Mouse (Mus musculus) myocyte (in vitro differentiated cells): Measurements from ENCODE around the gene Prkn. TPM values are rescaled to one million over a fixed set of nuclear protein-coding genes. Genes with fewer than 3 reads are reported as not detected.

Experiments
- H3K27me3 ChIP-seq: one replicate; pipeline ENCODE4 v1.6.1; 2011; ENCODE audit not compliant: control insufficient read depth, insufficient read depth, insufficient read length
- H3K36me3 ChIP-seq: one replicate; pipeline ENCODE4 v1.6.1; 2011; ENCODE audit not compliant: control insufficient read depth, insufficient read depth
- H3K4me2 ChIP-seq: one replicate; pipeline ENCODE4 v1.6.1; 2011; ENCODE audit warnings: low read depth, control low read depth
- H3K4me3 ChIP-seq: one replicate; pipeline ENCODE4 v1.5.1; 2011; ENCODE audit warnings: mild to moderate bottlenecking, control low read depth, moderate library complexity
- H3K79me2 ChIP-seq: one replicate; pipeline ENCODE4 v1.6.1; 2011; ENCODE audit not compliant: control insufficient read depth, insufficient read depth
- H3ac ChIP-seq: one replicate; pipeline ENCODE4 v1.6.1; 2011; ENCODE audit not compliant: control insufficient read depth, insufficient read length
- CEBPB ChIP-seq: IDR thresholded peaks from 2 replicates; pipeline ENCODE4 v1.6.1; 2011; ENCODE audit warnings: mild to moderate bottlenecking, moderate library complexity; ENCODE audit not compliant: poor library complexity, insufficient read depth, severe bottlenecking
- E2F4 ChIP-seq: IDR thresholded peaks from one replicate; pipeline ENCODE4 v1.6.1; 2011; ENCODE audit warnings: mild to moderate bottlenecking, control low read depth, moderate library complexity; ENCODE audit not compliant: insufficient read depth
- MAX ChIP-seq: IDR thresholded peaks from one replicate; pipeline ENCODE4 v1.6.1; 2011; ENCODE audit warnings: low read depth, mild to moderate bottlenecking, control low read depth
- MYOD1 ChIP-seq, 3 experiments: IDR thresholded peaks; one replicate each; pipeline ENCODE4 v1.6.1; 2011; ENCODE audit warnings: control low read depth in 2 of 3, low read depth in 2 of 3, mild to moderate bottlenecking in 2 of 3, moderate library complexity in 1 of 3; ENCODE audit not compliant: insufficient read length in 2 of 3, control insufficient read depth in 1 of 3
- MYOG ChIP-seq, 3 experiments: IDR thresholded peaks; one replicate each; pipeline ENCODE4 v1.6.1; 2011; ENCODE audit warnings: control low read depth in 2 of 3, low read depth in 2 of 3, mild to moderate bottlenecking in 2 of 3; ENCODE audit not compliant: insufficient read length in 2 of 3, control insufficient read depth in 1 of 3, insufficient read depth in 1 of 3
- POLR2A ChIP-seq: IDR thresholded peaks from one replicate; pipeline ENCODE4 v1.6.1; 2011; ENCODE audit warnings: low read depth, mild to moderate bottlenecking, control low read depth, moderate library complexity; ENCODE audit not compliant: insufficient read length
- POLR2AphosphoS2 ChIP-seq: IDR thresholded peaks from one replicate; pipeline ENCODE4 v1.6.1; 2011; ENCODE audit warnings: low read depth, control low read depth; ENCODE audit not compliant: insufficient read length
- REST ChIP-seq: IDR thresholded peaks from one replicate; pipeline ENCODE4 v1.6.1; 2011; ENCODE audit warnings: mild to moderate bottlenecking, control low read depth, moderate library complexity; ENCODE audit not compliant: insufficient read depth, insufficient read length
- SRF ChIP-seq: IDR thresholded peaks from one replicate; pipeline ENCODE4 v1.6.1; 2011; ENCODE audit warnings: low read depth; ENCODE audit not compliant: control insufficient read depth, insufficient read length
- TCF12 ChIP-seq: IDR thresholded peaks from one replicate; pipeline ENCODE4 v1.6.1; 2011; ENCODE audit warnings: mild to moderate bottlenecking, control low read depth; ENCODE audit not compliant: poor library complexity, insufficient read depth, severe bottlenecking
- TCF3 ChIP-seq: IDR thresholded peaks from one replicate; pipeline ENCODE4 v1.6.1; 2011; ENCODE audit warnings: low read depth, control low read depth; ENCODE audit not compliant: insufficient read length
- USF1 ChIP-seq: IDR thresholded peaks from one replicate; pipeline ENCODE4 v1.6.1; 2011; ENCODE audit warnings: low read depth, mild to moderate bottlenecking, control low read depth, moderate library complexity
- polyA plus RNA-seq: library from polyadenylated mRNA; unstranded; fragments of >200 nt; fragmentation: generic; extraction: Trizol; gene quantifications from one replicate; pipeline ENCODE4 v1.2.1, GENCODE M21; 2012; ENCODE audit warnings: missing spikeins

Prkn gene
- polyA plus RNA-seq, 1 experiment, result 0.26 TPM

DNA sequence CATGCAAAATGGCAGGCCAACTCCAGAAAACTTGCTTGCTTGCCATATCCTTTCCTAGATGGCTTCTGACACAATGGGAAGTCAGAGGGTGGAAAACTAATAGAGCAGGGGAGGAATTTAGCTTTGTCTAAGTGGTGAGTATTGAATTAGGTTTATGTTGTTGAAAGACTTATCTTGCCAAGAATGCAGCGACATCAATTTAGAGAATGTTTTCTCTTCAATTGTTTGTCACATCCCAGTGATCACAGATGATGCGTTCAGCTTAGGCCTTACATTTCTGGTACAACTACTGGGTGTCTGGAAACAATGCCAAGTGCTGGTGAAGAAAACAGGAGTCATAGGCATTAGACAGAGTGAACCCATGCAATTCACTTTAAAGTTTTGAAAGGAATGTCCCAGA, 628.4 kb downstream of the Prkn start:
- no peaks in the 10 kb centered on the region for H3K36me3 ChIP-seq
- H3K4me2 ChIP-seq, result no peak overlapping the region
- H3K4me3 ChIP-seq, result no peak overlapping the region
- no peaks in the 10 kb centered on the region for H3K79me2 ChIP-seq
- H3ac ChIP-seq, result no peak overlapping the region
- no peaks in the 10 kb centered on the region for H3K27me3 ChIP-seq
- TF ChIP-seq REST (no peak), SRF (no peak), TCF3 (no peak), MYOD1 (IDR thresholded peaks at IDR 0.05; ENCODE audit: control insufficient read depth in 1 of 3, insufficient read length in 2 of 3, low read depth in 2 of 3) (no peak), POLR2A (no peak), TCF12 (no peak), E2F4 (no peak), POLR2AphosphoS2 (no peak), MAX (no peak), MYOG (IDR thresholded peaks at IDR 0.05; ENCODE audit: control insufficient read depth in 1 of 3, insufficient read depth in 1 of 3, insufficient read length in 2 of 3, low read depth in 2 of 3) (no peak), CEBPB (no peak), USF1 (no peak)

DNA sequence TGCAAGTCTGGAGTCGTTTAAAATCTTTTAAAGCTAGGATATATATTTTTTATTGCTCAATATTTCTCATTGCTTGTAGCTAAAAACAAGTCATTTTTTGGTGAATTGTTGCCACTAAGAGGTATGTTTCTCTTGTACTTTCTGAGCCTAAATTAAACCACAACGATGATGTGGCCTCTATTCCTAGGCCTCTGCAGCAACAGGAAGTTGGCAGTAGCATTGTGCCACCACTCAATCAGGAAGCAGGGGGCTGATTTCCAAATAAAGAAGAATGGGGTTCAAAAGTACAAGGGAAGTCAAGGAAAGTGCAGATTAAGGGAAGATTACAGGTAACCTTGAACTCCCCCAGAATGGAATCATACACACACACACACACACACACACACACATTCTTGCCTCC, 642.8 kb downstream of the Prkn start:
- Histone ChIP-seq H3K4me3 (no peak overlapping the region), H3K36me3 (no peaks in the 10 kb centered on the region), H3K4me2 (no peak overlapping the region), H3K79me2 (no peaks in the 10 kb centered on the region), H3ac (no peak overlapping the region), H3K27me3 (no peaks in the 10 kb centered on the region)
- TF ChIP-seq CEBPB, result no peak
- no peak for TF ChIP-seq MYOG (IDR thresholded peaks at IDR 0.05; ENCODE audit: control insufficient read depth in 1 of 3, insufficient read depth in 1 of 3, insufficient read length in 2 of 3, low read depth in 2 of 3)
- no peak for TF ChIP-seq E2F4
- no peak for TF ChIP-seq TCF12
- TF ChIP-seq MYOD1 (IDR thresholded peaks at IDR 0.05; ENCODE audit: control insufficient read depth in 1 of 3, insufficient read length in 2 of 3, low read depth in 2 of 3), result no peak
- no peak for TF ChIP-seq POLR2AphosphoS2
- TF ChIP-seq TCF3, result no peak
- TF ChIP-seq POLR2A, result no peak
- TF ChIP-seq REST, result no peak
- TF ChIP-seq USF1, result no peak
- no peak for TF ChIP-seq MAX
- no peak for TF ChIP-seq SRF

DNA sequence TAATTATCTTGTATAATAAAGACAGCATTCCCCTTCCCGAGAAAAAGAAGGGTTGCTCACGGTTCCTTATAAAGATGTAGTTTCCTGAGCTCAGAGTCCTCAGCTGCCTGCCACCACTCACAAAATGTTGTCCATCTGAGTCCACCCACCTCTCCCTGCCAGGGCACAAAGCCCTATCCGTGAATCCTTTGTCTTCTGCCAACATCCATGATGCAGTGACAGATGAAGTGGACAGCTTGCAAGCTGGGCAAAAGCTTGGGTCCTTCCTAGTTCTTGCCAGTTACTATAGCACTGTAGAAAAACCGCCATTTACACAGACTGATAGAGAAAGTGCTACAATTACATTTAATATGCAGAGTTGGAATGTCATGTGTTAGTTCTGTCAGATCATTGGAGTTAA, 649.9 kb downstream of the Prkn start:
- Histone ChIP-seq H3K4me2 (no peak overlapping the region), H3K79me2 (no peaks in the 10 kb centered on the region), H3K27me3 (no peaks in the 10 kb centered on the region), H3K4me3 (no peak overlapping the region), H3K36me3 (no peaks in the 10 kb centered on the region), H3ac (no peak overlapping the region)
- TF ChIP-seq TCF12 (no peak), MAX (no peak), MYOD1 (IDR thresholded peaks at IDR 0.05; ENCODE audit: control insufficient read depth in 1 of 3, insufficient read length in 2 of 3, low read depth in 2 of 3) (no peak), POLR2A (no peak), TCF3 (no peak), REST (no peak), E2F4 (no peak), SRF (no peak), POLR2AphosphoS2 (no peak), MYOG (IDR thresholded peaks at IDR 0.05; ENCODE audit: control insufficient read depth in 1 of 3, insufficient read depth in 1 of 3, insufficient read length in 2 of 3, low read depth in 2 of 3) (no peak), USF1 (no peak), CEBPB (no peak)

DNA sequence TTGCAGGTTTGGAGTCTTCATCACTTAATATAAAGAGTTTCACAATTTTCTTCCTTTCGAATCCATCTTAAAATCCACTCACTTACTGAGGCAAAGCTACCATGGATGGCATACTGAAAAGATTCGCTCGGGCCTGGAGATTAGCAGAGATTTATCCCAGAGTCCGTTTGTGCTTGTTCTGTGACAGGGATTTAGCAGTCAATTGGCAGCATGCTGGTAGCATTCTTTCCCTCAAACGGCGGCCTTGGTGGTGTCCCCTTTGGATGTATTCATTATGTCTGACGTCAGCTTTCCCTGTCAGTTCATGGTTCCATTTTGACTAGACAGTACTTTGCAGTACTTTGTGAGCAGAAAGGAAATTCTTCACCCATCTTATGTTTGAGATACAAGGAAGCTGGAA, 662.4 kb downstream of the Prkn start:
- Histone ChIP-seq H3K79me2 (no peaks in the 10 kb centered on the region), H3ac (no peak overlapping the region), H3K4me3 (no peak overlapping the region), H3K36me3 (no peaks in the 10 kb centered on the region), H3K27me3 (no peaks in the 10 kb centered on the region), H3K4me2 (no peak overlapping the region)
- no peak for TF ChIP-seq POLR2AphosphoS2
- no peak for TF ChIP-seq MYOG (IDR thresholded peaks at IDR 0.05; ENCODE audit: control insufficient read depth in 1 of 3, insufficient read depth in 1 of 3, insufficient read length in 2 of 3, low read depth in 2 of 3)
- no peak for TF ChIP-seq POLR2A
- no peak for TF ChIP-seq E2F4

- H3K36me3 ChIP-seq, result no peaks in the 10 kb centered on the region
- TF ChIP-seq SRF, result no peak
- TF ChIP-seq MYOG (IDR thresholded peaks at IDR 0.05; ENCODE audit: control insufficient read depth in 1 of 3, insufficient read depth in 1 of 3, insufficient read length in 2 of 3, low read depth in 2 of 3), result no peak
- TF ChIP-seq MYOD1 (IDR thresholded peaks at IDR 0.05; ENCODE audit: control insufficient read depth in 1 of 3, insufficient read length in 2 of 3, low read depth in 2 of 3), result no peak
- TF ChIP-seq MAX, result no peak
- TF ChIP-seq POLR2AphosphoS2, result no peak
- no peak for TF ChIP-seq REST
- TF ChIP-seq USF1, result no peak
- no peak for TF ChIP-seq E2F4
- TF ChIP-seq POLR2A, result no peak
- no peak for TF ChIP-seq TCF3
- TF ChIP-seq CEBPB, result no peak
- TF ChIP-seq TCF12, result no peak
Measured at GRCm38 (mm10) chr17:11504496-11504895, 664.3 kb downstream of the Prkn start.

More at GRCm38 (mm10) chr17:11504496-11504895, 664.3 kb downstream of the Prkn start:
- Histone ChIP-seq H3K79me2 (no peaks in the 10 kb centered on the region), H3K27me3 (no peaks in the 10 kb centered on the region), H3K4me3 (no peak overlapping the region), H3ac (no peak overlapping the region), H3K4me2 (no peak overlapping the region)
